Comparison of ENCODE assay signal across 10 mouse cellular contexts in the genomic region with DNA sequence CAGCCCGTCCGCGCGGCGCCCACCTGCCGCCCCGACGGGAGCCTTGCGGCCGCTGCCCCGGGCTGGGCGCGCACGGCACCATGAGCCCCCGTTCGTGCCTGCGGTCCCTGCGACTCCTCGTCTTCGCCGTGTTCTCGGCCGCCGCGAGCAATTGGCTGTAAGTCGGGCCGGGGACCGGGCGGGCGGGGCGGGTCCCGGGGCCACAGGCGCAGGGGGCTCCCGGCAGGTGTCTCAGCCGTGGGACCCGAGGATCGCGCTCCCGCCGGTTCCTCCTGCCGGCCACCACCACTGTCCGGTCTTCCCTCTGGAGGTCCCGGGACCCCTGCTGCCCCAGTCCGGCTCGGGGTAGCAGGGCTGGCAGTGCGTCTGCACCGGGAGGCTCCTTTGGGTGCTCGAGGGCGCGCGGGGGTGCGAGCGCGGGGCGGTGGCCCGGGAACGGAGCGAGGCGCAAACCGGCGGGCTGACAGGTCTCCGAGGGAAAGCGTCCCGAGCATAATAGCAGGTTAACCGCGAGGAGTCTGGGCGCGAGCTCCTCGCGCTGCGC. TPM values are rescaled to one million over a fixed set of nuclear protein-coding genes. Genes with fewer than 3 reads are reported as not detected.
DNase-seq lines count a peak whose midpoint lies in the region; ATAC-seq and TF ChIP-seq lines count a peak whose summit lies in the region.
"Had no signal": no experiment of that assay in that cellular context is flagged by ENCODE, and none has a peak within 500 bp of the region (broad histone marks: within the 10 kb centered on the region; RNA-seq: fewer than 3 reads in every experiment).

No protein-coding gene starts in this region.

- no peak for DNase-seq in heart, postnatal 10 days
- DNase-seq in cerebellum, adult 11 months = no peak
- no peak for DNase-seq in right cerebral cortex, postnatal 14 days
- DNase-seq in cerebellum, adult 9-10 months = no peak

- H3K9me3 ChIP-seq in heart, embryonic 15.5 days (replicated peaks) = no peaks in the 10 kb centered on the region
- H3K9me3 ChIP-seq in hindbrain, embryonic 12.5 days (replicated peaks) = no peaks in the 10 kb centered on the region
- no peaks in the 10 kb centered on the region for H3K9me3 ChIP-seq in midbrain, embryonic 12.5 days

- H3K36me3 ChIP-seq in heart, embryonic 15.5 days = no peaks in the 10 kb centered on the region
- H3K36me3 ChIP-seq in hindbrain, embryonic 12.5 days = no peaks in the 10 kb centered on the region
- no peaks in the 10 kb centered on the region for H3K36me3 ChIP-seq in midbrain, embryonic 12.5 days

- peaks cover 27% of the 10 kb centered on the region for H3K4me1 ChIP-seq in heart, embryonic 15.5 days (replicated peaks)
- H3K4me1 ChIP-seq in cortical plate, adult 2 months (ENCODE audit: control insufficient read depth, insufficient read depth, low read length) = no peaks in the 10 kb centered on the region
- H3K4me1 ChIP-seq in hindbrain, embryonic 12.5 days = peaks cover 38% of the 10 kb centered on the region
- H3K4me1 ChIP-seq in midbrain, embryonic 12.5 days = peaks cover 37% of the 10 kb centered on the region

- intact Hi-C loops in heart, postnatal 10 days (cut with DNase I) = no loop called here

- 0 out of 2 replicates have a peak, but pooled peaks have one; percentile 29 for TF ChIP-seq POLR2A in cortical plate, adult 2 months (IDR thresholded peaks at IDR 0.05; ENCODE audit: extremely low read depth, insufficient read depth, low read length)

- peak overlapping the region; percentile 83 for H3K4me2 ChIP-seq in heart, embryonic 15.5 days
- peak overlapping the region; percentile 91 for H3K4me2 ChIP-seq in hindbrain, embryonic 12.5 days (replicated peaks)
- H3K4me2 ChIP-seq in midbrain, embryonic 12.5 days (replicated peaks) = peak overlapping the region; percentile 94

- H3K27ac ChIP-seq in heart, embryonic 15.5 days = 0 out of 2 replicates have a peak overlapping the region, but pooled peaks have one; percentile 3
- H3K27ac ChIP-seq in cortical plate, adult 2 months (ENCODE audit: insufficient read depth, low read length) = 0 out of 2 replicates have a peak overlapping the region, but pooled peaks have one; percentile 56
- H3K27ac ChIP-seq in hindbrain, embryonic 12.5 days = peak overlapping the region; percentile 24; the same call in 1 of the 2 replicates
- no peak overlapping the region for H3K27ac ChIP-seq in midbrain, embryonic 12.5 days (replicated peaks)
- H3K27ac ChIP-seq: macrophage had no signal

- H3K9ac ChIP-seq in heart, embryonic 15.5 days = peak overlapping the region; percentile 40; the same call in 1 of the 2 replicates
- H3K9ac ChIP-seq in hindbrain, embryonic 12.5 days = peak overlapping the region; percentile 66
- H3K9ac ChIP-seq in midbrain, embryonic 12.5 days (replicated peaks) = peak overlapping the region; percentile 57; the same call in 1 of the 2 replicates

- peak overlapping the region; percentile 57 for H3K4me3 ChIP-seq in heart, embryonic 15.5 days
- H3K4me3 ChIP-seq in cortical plate, adult 2 months (ENCODE audit: insufficient read depth, low read length) = peak overlapping the region; percentile 40
- H3K4me3 ChIP-seq in hindbrain, embryonic 12.5 days = peak overlapping the region; percentile 57
- H3K4me3 ChIP-seq in midbrain, embryonic 12.5 days = peak overlapping the region; percentile 54

- no peak for ATAC-seq in heart, embryonic 15.5 days (replicated peaks; ENCODE audit: insufficient number of reproducible peaks, insufficient read depth, low FRiP score, low read depth)
- no peak for ATAC-seq in hindbrain, embryonic 12.5 days (ENCODE audit: low FRiP score)
- ATAC-seq in midbrain, embryonic 12.5 days (ENCODE audit: low FRiP score, low read depth) = no peak

- under 1% methylated on average over 56 of the region's 71 CpGs for WGBS in heart, embryonic 15.5 days
- WGBS in hindbrain, embryonic 12.5 days = under 1% methylated on average over 53 of the region's 71 CpGs
- WGBS in midbrain, embryonic 12.5 days = under 1% methylated on average over 62 of the region's 71 CpGs

- peaks cover 94% of the 10 kb centered on the region for H3K27me3 ChIP-seq in heart, embryonic 15.5 days
- peaks cover 85% of the 10 kb centered on the region for H3K27me3 ChIP-seq in hindbrain, embryonic 12.5 days
- peaks cover 93% of the 10 kb centered on the region for H3K27me3 ChIP-seq in midbrain, embryonic 12.5 days

- TF ChIP-seq CTCF in cortical plate, adult 2 months (IDR thresholded peaks at IDR 0.05; ENCODE audit: extremely low read depth, insufficient read depth, low read length) = no peak

RNA-seq across cellular contexts. Expression of a gene that starts 0.4 kb away (rescaled TPM):
- polyA plus RNA-seq in heart, embryonic 15.5 days (2015; fragmentation: Nextera tagmentation; extraction: Ambion mirVana) = 1.7 and 4.3 TPM in 2 replicates
- total RNA-seq in heart, postnatal 10 days (2021) = under 1 TPM; 0.48 to 0.84 TPM
- polyA plus RNA-seq in cortical plate, adult 2 months (2012; rRNA removed) = 12.3 and 12.8 TPM in 2 replicates
- polyA plus RNA-seq in hindbrain, embryonic 12.5 days (2016; fragmentation: Nextera tagmentation; extraction: Ambion mirVana) = 3.7 and 5.0 TPM in 2 replicates
- 0.77 and 0.79 TPM in 2 replicates for polyA plus RNA-seq in midbrain, embryonic 12.5 days (2016; fragmentation: Nextera tagmentation; extraction: Ambion mirVana)
- total RNA-seq: common myeloid progenitor, adult 5-6 weeks had no signal
- polyA plus RNA-seq: macrophage had no signal
